Mouse (Mus musculus): ENCODE results near the gene Ctnnbl1. TPM values are rescaled to one million over a fixed set of nuclear protein-coding genes. Genes with fewer than 3 reads are reported as not detected.

Gene Ctnnbl1
- polyA plus RNA-seq, 1 experiment from 2014 or later, result 98.8 TPM

DNA sequence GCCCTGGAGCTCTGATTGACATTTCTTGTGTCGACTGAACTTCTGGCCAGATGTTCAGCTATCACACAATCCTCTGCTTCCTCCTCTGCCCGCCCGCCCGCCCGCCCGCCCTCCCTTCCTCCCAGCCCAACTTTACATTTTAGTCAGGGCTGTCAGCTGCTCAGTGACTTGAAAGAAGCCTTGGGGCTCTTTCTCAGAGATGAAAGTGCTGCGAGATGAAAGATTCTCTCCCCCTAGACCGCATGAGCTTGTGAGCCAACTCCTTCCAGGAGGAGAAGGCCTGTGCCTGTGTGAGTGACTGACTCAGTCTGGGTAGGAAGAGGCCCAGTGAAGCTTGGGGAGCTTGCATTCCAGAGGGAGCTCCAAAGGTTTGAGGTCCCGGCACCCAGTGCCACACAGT lies 9.4 kb downstream of the Ctnnbl1 start:
- no peak for ATAC-seq (ENCODE audit: low FRiP score)
- no peaks in the 10 kb centered on the region for H3K27me3 ChIP-seq (ENCODE audit: control insufficient read depth, insufficient read depth, low read length)
- H3K4me3 ChIP-seq (ENCODE audit: low read depth, low read length), result no peak overlapping the region
- no peak for DNase-seq (ENCODE audit: low spot score, missing footprints)
- H3K9ac ChIP-seq (ENCODE audit: low read length), result no peak overlapping the region
- H3K4me2 ChIP-seq, result no peak overlapping the region
- 77% methylated on average over 9 of the region's 9 CpGs for WGBS
- H3K4me1 ChIP-seq (ENCODE audit: control insufficient read depth, insufficient read depth, low read length), result peaks cover 4% of the 10 kb centered on the region
- no peaks in the 10 kb centered on the region for H3K36me3 ChIP-seq (ENCODE audit: control insufficient read depth, insufficient read depth, low read length)
- no peaks in the 10 kb centered on the region; the same call in 1 of the 2 replicates for H3K9me3 ChIP-seq (ENCODE audit: control insufficient read depth, low read length)
- H3K27ac ChIP-seq (ENCODE audit: low read depth, low read length), result no peak overlapping the region

DNA sequence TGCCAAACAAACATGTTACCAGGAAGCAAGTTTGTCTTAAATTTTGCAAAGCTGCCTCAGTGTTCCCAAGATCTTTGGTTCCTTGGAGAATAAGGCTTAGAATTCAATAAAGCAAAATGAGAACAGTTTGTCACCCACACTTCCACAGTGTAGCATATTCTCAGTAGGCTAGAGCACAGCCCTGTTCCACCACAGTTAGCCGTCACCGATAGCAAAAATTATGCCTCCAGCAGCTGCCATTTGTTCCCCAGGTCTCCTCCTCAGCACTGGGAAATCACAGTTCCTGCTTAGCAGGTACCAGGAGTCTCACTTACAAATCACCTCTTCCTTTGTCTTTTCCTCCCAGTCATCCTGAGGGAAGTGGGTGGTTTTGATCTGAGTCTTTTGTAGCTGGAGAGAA lies 10.8 kb downstream of the Ctnnbl1 start:
- H3K36me3 ChIP-seq (ENCODE audit: control insufficient read depth, insufficient read depth, low read length), result no peaks in the 10 kb centered on the region
- ATAC-seq (ENCODE audit: low FRiP score) (no peak), DNase-seq (ENCODE audit: low spot score, missing footprints) (no peak)
- H3K4me3 ChIP-seq (ENCODE audit: low read depth, low read length), result no peak overlapping the region
- no peaks in the 10 kb centered on the region; the same call in 1 of the 2 replicates for H3K9me3 ChIP-seq (ENCODE audit: control insufficient read depth, low read length)
- 78% methylated on average over 2 of the region's 2 CpGs for WGBS
- H3K27me3 ChIP-seq (ENCODE audit: control insufficient read depth, insufficient read depth, low read length), result no peaks in the 10 kb centered on the region
- no peak overlapping the region for H3K27ac ChIP-seq (ENCODE audit: low read depth, low read length)
- no peak overlapping the region for H3K4me2 ChIP-seq
- H3K4me1 ChIP-seq (ENCODE audit: control insufficient read depth, insufficient read depth, low read length), result peaks cover 7% of the 10 kb centered on the region
- H3K9ac ChIP-seq (ENCODE audit: low read length), result no peak overlapping the region

DNA sequence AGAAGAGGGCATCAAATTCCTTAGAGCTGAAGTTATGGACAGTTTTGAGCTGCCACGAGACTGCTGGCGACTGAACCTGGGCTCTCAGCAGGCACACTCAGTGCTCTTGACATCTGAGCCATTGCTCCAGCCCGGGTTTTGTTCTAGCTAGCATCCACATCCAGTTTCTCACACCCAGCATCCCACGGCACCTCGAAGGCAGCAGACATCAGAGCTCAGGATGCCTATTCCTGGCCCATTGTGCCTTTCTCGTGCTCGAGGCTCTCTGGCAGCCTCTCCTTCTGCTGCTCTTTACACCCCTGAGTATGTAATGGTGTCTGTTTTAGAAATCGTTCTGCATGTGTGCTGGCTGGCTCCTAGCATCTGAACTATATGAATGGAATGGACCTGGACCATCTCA lies 13.3 kb downstream of the Ctnnbl1 start:
- 81% methylated on average over 8 of the region's 8 CpGs for WGBS

DNA sequence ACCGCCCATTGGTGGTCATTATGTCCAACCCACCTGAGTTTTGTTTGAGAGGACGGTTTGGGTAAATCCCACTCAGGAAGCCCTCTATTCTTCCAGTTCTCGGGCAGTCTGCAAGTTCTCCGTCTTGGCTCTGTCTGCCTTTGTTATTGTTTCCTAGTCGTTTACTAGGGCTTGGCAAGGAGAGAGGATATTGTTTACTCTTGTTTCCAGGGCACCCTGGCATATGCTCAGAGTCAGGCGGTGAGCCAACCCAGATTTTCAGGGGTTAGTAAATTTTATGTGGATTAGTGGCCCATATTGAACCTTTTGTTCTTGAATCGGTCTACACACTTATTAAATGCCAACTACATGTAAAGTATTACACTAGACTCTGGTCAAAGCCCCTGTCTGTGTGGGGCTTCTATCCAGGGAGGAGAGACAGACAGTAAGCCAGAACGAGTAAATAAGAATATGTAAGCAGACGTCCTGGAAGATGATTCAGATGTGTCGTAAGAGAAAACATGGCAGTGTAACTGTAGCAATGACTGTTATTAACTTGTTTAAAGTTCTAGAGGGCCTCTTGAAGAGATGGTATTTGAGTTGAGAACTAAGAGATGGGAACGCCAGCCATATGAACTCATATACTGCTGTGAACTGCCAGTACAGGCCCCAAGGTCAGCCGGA lies 13.9 kb downstream of the Ctnnbl1 start:
- no peak for DNase-seq (ENCODE audit: low spot score, missing footprints)
- Histone ChIP-seq H3K4me2 (no peak overlapping the region), H3K9me3 (ENCODE audit: control insufficient read depth, low read length) (no peaks in the 10 kb centered on the region), H3K4me1 (ENCODE audit: control insufficient read depth, insufficient read depth, low read length) (peaks cover 7% of the 10 kb centered on the region), H3K4me3 (ENCODE audit: low read depth, low read length) (no peak overlapping the region), H3K9ac (ENCODE audit: low read length) (no peak overlapping the region), H3K36me3 (ENCODE audit: control insufficient read depth, insufficient read depth, low read length) (no peaks in the 10 kb centered on the region), H3K27me3 (ENCODE audit: control insufficient read depth, insufficient read depth, low read length) (no peaks in the 10 kb centered on the region), H3K27ac (ENCODE audit: low read depth, low read length) (peak overlapping the region; percentile 71)
- 85% methylated on average over 12 of the region's 12 CpGs for WGBS
- no peak for ATAC-seq (ENCODE audit: low FRiP score)

More for the DNA sequence above, 13.3 kb downstream of the Ctnnbl1 start:
- Histone ChIP-seq H3K9me3 (ENCODE audit: control insufficient read depth, low read length) (no peaks in the 10 kb centered on the region; the same call in 1 of the 2 replicates), H3K9ac (ENCODE audit: low read length) (no peak overlapping the region), H3K4me3 (ENCODE audit: low read depth, low read length) (no peak overlapping the region), H3K27me3 (ENCODE audit: control insufficient read depth, insufficient read depth, low read length) (no peaks in the 10 kb centered on the region), H3K36me3 (ENCODE audit: control insufficient read depth, insufficient read depth, low read length) (no peaks in the 10 kb centered on the region), H3K4me1 (ENCODE audit: control insufficient read depth, insufficient read depth, low read length) (peaks cover 7% of the 10 kb centered on the region), H3K27ac (ENCODE audit: low read depth, low read length) (no peak overlapping the region), H3K4me2 (no peak overlapping the region)
- no peak for DNase-seq (ENCODE audit: low spot score, missing footprints)
- no peak for ATAC-seq (ENCODE audit: low FRiP score)

DNA sequence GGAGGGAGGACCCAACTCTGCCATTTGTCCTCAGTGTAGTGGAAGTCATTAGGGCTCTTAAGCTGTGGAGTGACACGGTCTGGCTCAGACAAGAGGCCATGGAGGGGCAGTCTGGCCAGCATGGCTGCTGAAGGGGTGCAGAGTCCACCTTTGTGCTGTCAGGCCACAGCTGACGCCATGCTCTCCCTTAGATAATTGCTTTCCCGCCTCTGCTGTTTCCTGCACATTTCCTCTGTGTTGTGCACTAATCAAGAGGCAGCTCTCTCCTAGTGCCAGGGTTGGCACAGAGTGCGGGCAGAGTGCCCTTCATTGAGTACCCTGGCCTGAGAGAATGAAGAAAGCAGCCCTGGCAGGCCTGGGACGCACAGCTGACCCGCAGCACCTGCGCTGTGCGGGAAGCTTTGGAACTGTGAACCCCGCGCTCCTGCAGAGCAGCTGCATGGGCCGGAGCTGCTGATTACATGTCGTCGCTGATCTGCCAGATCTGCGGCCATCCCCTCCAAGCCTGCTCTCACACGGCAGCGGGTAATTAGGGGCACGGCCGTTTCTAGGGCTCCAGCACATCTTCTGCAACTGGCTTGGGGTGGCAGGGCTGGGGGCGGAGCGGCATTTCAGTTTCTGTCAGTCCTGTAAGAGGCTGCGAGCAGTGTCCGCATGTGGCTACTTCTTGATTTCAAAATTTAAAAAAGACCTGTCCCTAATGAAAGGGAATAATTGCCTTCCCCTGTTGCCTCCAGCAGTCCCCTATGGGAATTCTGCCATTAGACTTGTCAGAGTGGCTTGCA lies 14.6 kb downstream of the Ctnnbl1 start:
- no peaks in the 10 kb centered on the region for H3K36me3 ChIP-seq (ENCODE audit: control insufficient read depth, insufficient read depth, low read length)
- 68% methylated on average over 22 of the region's 22 CpGs for WGBS
- no peak overlapping the region for H3K9ac ChIP-seq (ENCODE audit: low read length)
- H3K9me3 ChIP-seq (ENCODE audit: control insufficient read depth, low read length), result no peaks in the 10 kb centered on the region
- no peaks in the 10 kb centered on the region for H3K27me3 ChIP-seq (ENCODE audit: control insufficient read depth, insufficient read depth, low read length)
- H3K4me3 ChIP-seq (ENCODE audit: low read depth, low read length), result no peak overlapping the region
- no peak for DNase-seq (ENCODE audit: low spot score, missing footprints)
- H3K4me1 ChIP-seq (ENCODE audit: control insufficient read depth, insufficient read depth, low read length), result peaks cover 7% of the 10 kb centered on the region
- H3K4me2 ChIP-seq, result no peak overlapping the region
- peak overlapping the region; percentile 71 for H3K27ac ChIP-seq (ENCODE audit: low read depth, low read length)
- ATAC-seq (ENCODE audit: low FRiP score), result 0 out of 2 replicates have a peak, but pooled peaks have one; percentile 58

DNA sequence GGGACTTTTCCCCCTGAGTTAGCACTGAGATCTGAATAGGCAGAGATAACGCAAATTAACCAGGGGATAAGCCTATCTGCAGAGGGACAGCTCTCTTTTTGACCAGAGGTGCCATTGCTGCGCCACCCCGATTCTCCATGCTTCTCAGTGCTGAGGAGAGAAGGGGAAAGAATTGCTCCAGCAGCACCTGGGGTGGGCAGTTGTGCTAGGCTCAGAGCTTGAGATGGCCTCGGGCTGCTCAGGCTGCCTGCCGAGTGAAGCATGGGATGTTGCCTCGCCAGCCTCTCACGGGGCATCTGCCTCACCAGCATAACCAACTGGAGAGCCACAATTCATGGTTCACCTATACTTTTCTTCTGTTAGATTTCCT lies 15.2 kb downstream of the Ctnnbl1 start:
- Histone ChIP-seq H3K4me3 (ENCODE audit: low read depth, low read length) (no peak overlapping the region), H3K9me3 (ENCODE audit: control insufficient read depth, low read length) (no peaks in the 10 kb centered on the region), H3K4me2 (no peak overlapping the region), H3K36me3 (ENCODE audit: control insufficient read depth, insufficient read depth, low read length) (no peaks in the 10 kb centered on the region), H3K9ac (ENCODE audit: low read length) (no peak overlapping the region), H3K27me3 (ENCODE audit: control insufficient read depth, insufficient read depth, low read length) (no peaks in the 10 kb centered on the region), H3K4me1 (ENCODE audit: control insufficient read depth, insufficient read depth, low read length) (peaks cover 7% of the 10 kb centered on the region), H3K27ac (ENCODE audit: low read depth, low read length) (peak overlapping the region; percentile 71)
- 68% methylated on average over 7 of the region's 7 CpGs for WGBS
- ATAC-seq (ENCODE audit: low FRiP score) (no peak), DNase-seq (ENCODE audit: low spot score, missing footprints) (no peak)

DNA sequence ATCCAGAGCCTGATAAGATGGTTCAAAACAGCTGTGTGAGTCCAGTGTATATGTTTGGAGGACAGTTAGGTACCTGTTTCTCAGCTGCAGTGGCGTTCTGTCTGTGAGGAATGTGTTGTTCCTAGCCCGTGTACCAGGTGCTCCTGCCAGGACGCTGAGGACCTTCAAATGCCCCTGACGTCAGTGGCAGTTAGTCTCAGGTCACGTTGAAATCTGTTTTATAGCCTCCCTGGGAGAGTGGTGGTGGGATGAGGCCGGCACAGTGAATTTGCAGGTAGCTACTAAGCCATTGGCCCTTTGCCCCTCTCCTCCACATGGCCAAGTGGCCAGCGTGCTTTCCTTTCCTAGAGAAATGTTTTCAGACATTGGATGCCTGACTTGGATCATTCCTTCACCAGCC lies 18.6 kb downstream of the Ctnnbl1 start:
- Histone ChIP-seq H3K9me3 (ENCODE audit: control insufficient read depth, low read length) (no peaks in the 10 kb centered on the region), H3K4me1 (ENCODE audit: control insufficient read depth, insufficient read depth, low read length) (peaks cover 7% of the 10 kb centered on the region), H3K9ac (ENCODE audit: low read length) (no peak overlapping the region), H3K4me2 (no peak overlapping the region), H3K4me3 (ENCODE audit: low read depth, low read length) (no peak overlapping the region), H3K27me3 (ENCODE audit: control insufficient read depth, insufficient read depth, low read length) (no peaks in the 10 kb centered on the region), H3K27ac (ENCODE audit: low read depth, low read length) (no peak overlapping the region), H3K36me3 (ENCODE audit: control insufficient read depth, insufficient read depth, low read length) (no peaks in the 10 kb centered on the region)
- 90% methylated on average over 7 of the region's 7 CpGs for WGBS
- ATAC-seq (ENCODE audit: low FRiP score) (no peak), DNase-seq (ENCODE audit: low spot score, missing footprints) (no peak)

DNA sequence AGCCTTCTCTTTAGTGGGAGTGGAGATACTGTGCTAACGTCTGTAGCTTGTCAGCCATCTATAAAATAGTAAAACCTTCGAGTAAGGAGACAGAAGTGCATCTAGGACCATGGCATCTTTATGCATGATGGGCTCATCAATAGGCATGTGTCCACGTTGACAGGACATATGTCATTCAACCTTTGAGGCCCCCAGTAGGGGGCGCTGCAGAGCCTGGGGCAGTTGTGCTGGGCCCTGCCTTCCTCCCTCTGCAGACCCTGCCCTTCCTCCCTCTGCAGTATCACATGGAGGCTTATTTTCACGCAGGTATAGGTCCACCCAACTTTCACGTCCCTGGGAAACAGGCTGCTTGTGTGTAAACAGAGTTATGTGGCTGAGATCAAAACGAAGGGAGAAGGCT lies 19.0 kb downstream of the Ctnnbl1 start:
- DNase-seq (ENCODE audit: low spot score, missing footprints) (no peak), ATAC-seq (ENCODE audit: low FRiP score) (no peak)
- Histone ChIP-seq H3K27ac (ENCODE audit: low read depth, low read length) (no peak overlapping the region), H3K9me3 (ENCODE audit: control insufficient read depth, low read length) (no peaks in the 10 kb centered on the region), H3K4me1 (ENCODE audit: control insufficient read depth, insufficient read depth, low read length) (peaks cover 5% of the 10 kb centered on the region), H3K4me3 (ENCODE audit: low read depth, low read length) (no peak overlapping the region), H3K4me2 (no peak overlapping the region), H3K36me3 (ENCODE audit: control insufficient read depth, insufficient read depth, low read length) (no peaks in the 10 kb centered on the region), H3K9ac (ENCODE audit: low read length) (no peak overlapping the region), H3K27me3 (ENCODE audit: control insufficient read depth, insufficient read depth, low read length) (no peaks in the 10 kb centered on the region)
- WGBS, result 86% methylated on average over 7 of the region's 7 CpGs

DNA sequence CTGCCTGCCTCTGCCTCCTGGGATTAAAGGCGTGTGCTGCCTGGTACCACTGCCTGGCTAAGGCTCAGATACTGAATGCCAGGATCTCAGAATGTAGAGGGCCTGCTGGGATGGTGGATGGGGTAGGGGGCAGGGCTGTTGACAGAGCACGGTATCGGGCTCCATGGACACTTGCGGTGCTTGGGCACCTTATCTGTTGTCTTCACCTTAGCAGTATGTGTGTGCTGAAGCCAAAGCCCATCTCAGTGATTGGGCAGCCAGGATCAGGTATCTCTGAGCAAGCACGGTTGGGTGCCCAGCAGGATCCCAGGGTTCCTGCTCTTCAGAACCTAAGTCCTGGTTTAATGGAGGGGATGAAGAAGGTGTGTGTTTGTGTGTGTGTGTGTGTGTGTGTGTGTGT lies 21.2 kb downstream of the Ctnnbl1 start:
- DNase-seq (ENCODE audit: low spot score, missing footprints), result no peak
- Histone ChIP-seq H3K27me3 (ENCODE audit: control insufficient read depth, insufficient read depth, low read length) (no peaks in the 10 kb centered on the region), H3K27ac (ENCODE audit: low read depth, low read length) (no peak overlapping the region), H3K36me3 (ENCODE audit: control insufficient read depth, insufficient read depth, low read length) (no peaks in the 10 kb centered on the region), H3K4me3 (ENCODE audit: low read depth, low read length) (no peak overlapping the region), H3K9me3 (ENCODE audit: control insufficient read depth, low read length) (no peaks in the 10 kb centered on the region), H3K4me2 (no peak overlapping the region), H3K4me1 (ENCODE audit: control insufficient read depth, insufficient read depth, low read length) (no peaks in the 10 kb centered on the region), H3K9ac (ENCODE audit: low read length) (no peak overlapping the region)
- WGBS, result 90% methylated on average over 5 of the region's 5 CpGs
- no peak for ATAC-seq (ENCODE audit: low FRiP score)
